ENCODE assay signal across 8 mouse cellular contexts in genomic region chr12:86947681-86948401, GRCm38 (mm10). TPM values are rescaled to one million over a fixed set of nuclear protein-coding genes. Genes with fewer than 3 reads are reported as not detected.
DNase-seq lines count a peak whose midpoint lies in the region; ATAC-seq lines count a peak whose summit lies in the region.

No protein-coding gene starts in this region.

- H3K4me3 ChIP-seq in forebrain, embryonic 16.5 days (replicated peaks; ENCODE audit: low read length), result peak overlapping the region; percentile 79
- peak overlapping the region; percentile 78 for H3K4me3 ChIP-seq in lung, embryonic 16.5 days (ENCODE audit: low read length)

- H3K9ac ChIP-seq in forebrain, embryonic 16.5 days (replicated peaks; ENCODE audit: low read depth, low read length), result peak overlapping the region; percentile 97
- peak overlapping the region; percentile 94 for H3K9ac ChIP-seq in lung, embryonic 16.5 days (ENCODE audit: low read length)

- 8% methylated on average over 26 of the region's 26 CpGs for WGBS in forebrain, embryonic 16.5 days
- WGBS in lung, embryonic 16.5 days, result 15% methylated on average over 26 of the region's 26 CpGs

- DNase-seq in embryo, embryonic 11 days, result peak; percentile 41
- DNase-seq in embryo, embryonic 9.5 days (ENCODE audit: extremely low spot score), result no peak
- peak; percentile 65 for DNase-seq in heart, postnatal 4 days
- peak; percentile 71 to 82 for DNase-seq in layer of hippocampus, postnatal 10 days (ENCODE audit: low spot score in 2 of 2)
- DNase-seq in right cerebral cortex, postnatal 36 days (ENCODE audit: low spot score in 2 of 2), result peak; percentile 48 to 55

- peak; percentile 70 for ATAC-seq in cerebellum, adult (ENCODE audit: insufficient number of reproducible peaks, low FRiP score, low TSS enrichment)
- peak; percentile 48 for ATAC-seq in forebrain, embryonic 16.5 days
- peak; percentile 37 for ATAC-seq in lung, embryonic 16.5 days (ENCODE audit: low read depth)

- no peaks in the 10 kb centered on the region for H3K27me3 ChIP-seq in forebrain, embryonic 16.5 days (replicated peaks; ENCODE audit: control insufficient read depth, insufficient read depth, low read length)
- H3K27me3 ChIP-seq in lung, embryonic 16.5 days (ENCODE audit: control insufficient read depth, insufficient read depth, low read depth, low read length), result no peaks in the 10 kb centered on the region

- peak overlapping the region; percentile 91 for H3K4me2 ChIP-seq in forebrain, embryonic 16.5 days (ENCODE audit: low read length)
- H3K4me2 ChIP-seq in lung, embryonic 16.5 days (ENCODE audit: low read depth, low read length), result peak overlapping the region; percentile 90

- H3K27ac ChIP-seq in forebrain, embryonic 16.5 days (ENCODE audit: low read length), result peak overlapping the region; percentile 99
- H3K27ac ChIP-seq in lung, embryonic 16.5 days (ENCODE audit: low read length), result peak overlapping the region; percentile 100

- H3K36me3 ChIP-seq in forebrain, embryonic 16.5 days (ENCODE audit: control insufficient read depth, insufficient read depth), result no peaks in the 10 kb centered on the region
- H3K36me3 ChIP-seq in lung, embryonic 16.5 days (ENCODE audit: control insufficient read depth, insufficient read depth, low read length), result no peaks in the 10 kb centered on the region

- no peaks in the 10 kb centered on the region for H3K9me3 ChIP-seq in forebrain, embryonic 16.5 days (ENCODE audit: control insufficient read depth, low read length)
- H3K9me3 ChIP-seq in lung, embryonic 16.5 days (ENCODE audit: control insufficient read depth, low read length), result no peaks in the 10 kb centered on the region

- H3K4me1 ChIP-seq in forebrain, embryonic 16.5 days (replicated peaks; ENCODE audit: control insufficient read depth, insufficient read depth, low read length), result peaks cover 46% of the 10 kb centered on the region
- peaks cover 21% of the 10 kb centered on the region for H3K4me1 ChIP-seq in lung, embryonic 16.5 days (replicated peaks; ENCODE audit: control insufficient read depth, insufficient read depth, low read length)

RNA-seq across cellular contexts. Expression of gene Cipc, which starts 1.0 kb away (rescaled TPM):
- 61.5 and 62.7 TPM in 2 replicates for polyA plus RNA-seq in forebrain, embryonic 16.5 days (2015; fragmentation: Nextera tagmentation; extraction: Ambion mirVana)
- 10 to 100 TPM; 34.1 to 39.3 TPM for total RNA-seq in heart, postnatal 4 days (2021)
- 10 to 100 TPM; 55.2 to 58.1 TPM for total RNA-seq in layer of hippocampus, postnatal 10 days (2021)
- 18.9 and 20.2 TPM in 2 replicates for polyA plus RNA-seq in lung, embryonic 16.5 days (2015; fragmentation: Nextera tagmentation; extraction: Ambion mirVana)

RNA-seq across cellular contexts. Expression of gene Zdhhc22, which starts 42.4 kb away (rescaled TPM):
- 5.2 and 9.4 TPM in 2 replicates for polyA plus RNA-seq in forebrain, embryonic 16.5 days (2015; fragmentation: Nextera tagmentation; extraction: Ambion mirVana)
- total RNA-seq in heart, postnatal 4 days (2021), result not detected
- 10 to 100 TPM; 14.0 to 16.8 TPM for total RNA-seq in layer of hippocampus, postnatal 10 days (2021)
- 0.14 and 0.15 TPM in 2 replicates for polyA plus RNA-seq in lung, embryonic 16.5 days (2015; fragmentation: Nextera tagmentation; extraction: Ambion mirVana)

Comparison
In these comparisons a context has a peak if more than half of its experiments do, and no peak if none do; other contexts are left out.
1. RNA of gene Zdhhc22, which starts 42.4 kb away (total RNA-seq): 14.0 to 16.8 TPM in layer of hippocampus, postnatal 10 days; not detected in heart, postnatal 4 days; every median in the first group is over 10 times any median in the second.
2. Peak in every context shown above with its lines, with median percentiles within 50 percentile points of each other: ATAC-seq.